Mouse (Mus musculus) E14TG2a.4 (cell line): Measurements from ENCODE around the gene A4gnt.

Experiments
- CTCF ChIP-seq: conservative IDR thresholded peaks from 2 replicates; pipeline ENCODE4 v1.5.1; 2014; ENCODE audit warnings: low read length
- NANOG ChIP-seq: IDR thresholded peaks from 2 replicates; pipeline ENCODE4 v1.6.1; 2014; ENCODE audit warnings: borderline replicate concordance, low read length, mixed read lengths
- POU5F1 ChIP-seq: IDR thresholded peaks from 2 replicates; pipeline ENCODE4 v1.6.1; 2014; ENCODE audit warnings: low read length, borderline replicate concordance

DNA sequence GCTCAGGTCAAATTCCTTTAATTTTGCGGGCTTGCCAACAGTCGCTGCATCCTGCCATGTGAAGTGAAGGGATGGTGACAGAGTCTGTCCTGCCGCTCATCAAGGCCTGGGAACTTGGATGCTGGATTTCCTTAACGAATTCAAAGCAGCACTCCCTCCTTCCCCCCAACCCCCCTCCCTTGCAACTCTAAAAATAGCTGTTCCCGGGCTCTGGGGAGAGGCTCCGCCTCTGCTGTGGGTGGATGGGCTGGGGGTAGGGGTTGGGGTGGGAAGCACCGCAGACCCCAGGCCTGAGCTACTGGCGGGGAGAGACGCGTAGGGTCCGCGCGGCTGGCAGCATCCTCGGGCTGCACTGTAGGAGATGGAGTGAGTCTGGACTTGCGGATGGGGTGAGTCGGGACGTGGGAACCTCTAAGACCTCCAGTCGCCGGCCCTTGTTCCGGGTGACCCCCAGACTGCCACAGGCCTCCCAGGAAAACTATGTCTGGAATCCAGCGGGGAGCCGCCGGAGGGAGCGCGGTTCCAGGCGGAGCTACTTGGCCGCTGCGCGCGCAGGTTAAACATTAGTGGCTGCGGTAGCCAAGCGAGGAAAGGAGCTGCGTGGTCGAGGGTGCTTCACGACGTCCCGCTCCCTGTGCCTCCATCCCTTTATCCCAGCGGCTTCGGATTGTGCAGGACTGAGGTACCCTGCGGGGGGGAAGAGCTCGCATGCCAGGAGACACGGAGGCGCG is 17.1 kb downstream of the A4gnt start, which contains the start of gene Dzip1l:
- TF ChIP-seq CTCF (no peak), POU5F1 (no peak), NANOG (no peak)
